Mouse (Mus musculus) liver, postnatal 0 days (tissue): ENCODE data around the gene Epha1. TPM values are rescaled to one million over a fixed set of nuclear protein-coding genes. Genes with fewer than 3 reads are reported as not detected.

Experiments used
- ATAC-seq: fragments of 200-750 bp; cut with Nextera tagmentation; 2 replicates; pipeline ENCODE4 v1.8.0; 2017; ENCODE audit warnings: mild to moderate bottlenecking, moderate library complexity
- DNase-seq: peaks from one replicate; pipeline ENCODE4 v3.0.0-alpha.2; 2016
- H3K27ac ChIP-seq: fragments of 300-500 bp; sonication (generic); 2 replicates; pipeline ENCODE4 v1.5.1; 2014; ENCODE audit warnings: antibody characterized with exemption, moderate library complexity, mild to moderate bottlenecking, low read depth
- H3K27me3 ChIP-seq: fragments of 300-500 bp; sonication (generic); 2 replicates; pipeline ENCODE4 v1.6.1; 2014; ENCODE audit warnings: low read length, control low read depth, mixed read lengths; ENCODE audit not compliant: insufficient read depth
- H3K36me3 ChIP-seq: fragments of 300-500 bp; sonication (generic); replicated peaks from 2 replicates; pipeline ENCODE4 v1.6.1; 2014; ENCODE audit warnings: mild to moderate bottlenecking, control low read depth, low read length, moderate library complexity, mixed read lengths; ENCODE audit not compliant: insufficient read depth
- H3K4me1 ChIP-seq: fragments of 300-500 bp; sonication (generic); 2 replicates; pipeline ENCODE4 v1.6.1; 2014; ENCODE audit warnings: antibody characterized with exemption, mild to moderate bottlenecking, control low read depth; ENCODE audit not compliant: insufficient read depth
- H3K4me2 ChIP-seq: fragments of 300-500 bp; sonication (generic); 2 replicates; pipeline ENCODE4 v1.6.1; 2014; ENCODE audit warnings: low read depth, mild to moderate bottlenecking, low read length, moderate library complexity, mixed read lengths
- H3K4me3 ChIP-seq: fragments of 300-500 bp; sonication (generic); 2 replicates; pipeline ENCODE4 v1.5.1; 2014; ENCODE audit warnings: low read depth, low read length
- H3K9ac ChIP-seq: fragments of 300-500 bp; sonication (generic); replicated peaks from 2 replicates; pipeline ENCODE4 v1.6.1; 2014; ENCODE audit warnings: mild to moderate bottlenecking, moderate library complexity
- H3K9me3 ChIP-seq: fragments of 300-500 bp; sonication (generic); 2 replicates; pipeline ENCODE4 v1.6.1; 2016; ENCODE audit warnings: mild to moderate bottlenecking, control low read depth, low read length, mixed read lengths
- CTCF ChIP-seq: sonication (generic); IDR thresholded peaks from 2 replicates; pipeline ENCODE4 v1.5.1; 2016; ENCODE audit warnings: antibody characterized with exemption, low read depth
- EP300 ChIP-seq: IDR thresholded peaks from 2 replicates; pipeline ENCODE4 v1.6.1; 2016; ENCODE audit warnings: antibody characterized with exemption, low read depth, mild to moderate bottlenecking
- WGBS: fragments of 180-500 bp; shearing (Covaris S2); extraction: QIAGEN DNeasy Blood & Tissue Kit; methylation state at CpG from one replicate; pipeline ENCODE4 v1.1.7; 2014; ENCODE audit not compliant: insufficient replicate concordance; 5-methylcytosine and 5-hydroxymethylcytosine counted together
- polyA plus RNA-seq: library from polyadenylated mRNA; unstranded; fragments of >200 nt; fragmentation: Nextera tagmentation; extraction: Ambion mirVana; gene quantifications from 2 replicates; pipeline ENCODE4 v1.2.1, GENCODE M21; 2015

Gene Epha1
- polyA plus RNA-seq, 1 experiment from 2014 or later: 18.7 TPM

- Histone ChIP-seq H3K36me3 (peaks cover 67% of the 10 kb centered on the region), H3K9ac (no peak overlapping the region), H3K4me1 (peaks cover 14% of the 10 kb centered on the region), H3K4me2 (no peak overlapping the region), H3K4me3 (no peak overlapping the region), H3K27ac (no peak overlapping the region), H3K27me3 (no peaks in the 10 kb centered on the region), H3K9me3 (no peaks in the 10 kb centered on the region)
- TF ChIP-seq EP300 (no peak), CTCF (no peak)
- DNase-seq (no peak), ATAC-seq (no peak)
- WGBS: 85% methylated on average over 6 of the region's 6 CpGs
Measured at GRCm38 (mm10) chr6:42357901-42358300, 15.2 kb downstream of the Epha1 start.

GRCm38 (mm10) chr6:42356913-42357312 lies 16.2 kb downstream of the Epha1 start:
- TF ChIP-seq CTCF (no peak), EP300 (no peak)
- Histone ChIP-seq H3K4me1 (peaks cover 19% of the 10 kb centered on the region), H3K27me3 (no peaks in the 10 kb centered on the region), H3K9ac (no peak overlapping the region), H3K4me2 (no peak overlapping the region), H3K27ac (no peak overlapping the region), H3K9me3 (no peaks in the 10 kb centered on the region), H3K36me3 (peaks cover 69% of the 10 kb centered on the region), H3K4me3 (no peak overlapping the region)
- DNase-seq: no peak
- 81% methylated on average over 5 of the region's 5 CpGs for WGBS
- no peak for ATAC-seq

GRCm38 (mm10) chr6:42355794-42356600 lies 17.1 kb downstream of the Epha1 start:
- ATAC-seq (no peak), DNase-seq (no peak)
- 85% methylated on average over 13 of the region's 13 CpGs for WGBS
- H3K9ac ChIP-seq: no peak overlapping the region
- peaks cover 61% of the 10 kb centered on the region for H3K36me3 ChIP-seq
- H3K4me1 ChIP-seq: peaks cover 28% of the 10 kb centered on the region
- H3K4me3 ChIP-seq: no peak overlapping the region
- H3K9me3 ChIP-seq: no peaks in the 10 kb centered on the region
- no peak overlapping the region for H3K27ac ChIP-seq
- no peak for TF ChIP-seq CTCF
- no peak for TF ChIP-seq EP300
- H3K4me2 ChIP-seq: no peak overlapping the region
- H3K27me3 ChIP-seq: no peaks in the 10 kb centered on the region

- no peak for TF ChIP-seq CTCF
- no peak for TF ChIP-seq EP300
- Histone ChIP-seq H3K36me3 (peaks cover 56% of the 10 kb centered on the region), H3K27ac (no peak overlapping the region), H3K27me3 (no peaks in the 10 kb centered on the region), H3K4me2 (no peak overlapping the region), H3K9ac (no peak overlapping the region), H3K9me3 (no peaks in the 10 kb centered on the region), H3K4me3 (no peak overlapping the region), H3K4me1 (peaks cover 30% of the 10 kb centered on the region)
- no peak for ATAC-seq
- 88% methylated on average over 6 of the region's 6 CpGs for WGBS
- no peak for DNase-seq
Measured at GRCm38 (mm10) chr6:42355366-42355765, 17.7 kb downstream of the Epha1 start.

GRCm38 (mm10) chr6:42354076-42355019 lies 18.7 kb downstream of the Epha1 start:
- no peak overlapping the region; the same call in none of the 2 replicates for H3K9ac ChIP-seq
- WGBS: 22% methylated on average over 11 of the region's 11 CpGs
- TF ChIP-seq CTCF (no peak), EP300 (no peak)
- ATAC-seq (no peak), DNase-seq (peak; percentile 42)
- H3K4me2 ChIP-seq: peak overlapping the region; percentile 89
- H3K27ac ChIP-seq: peak overlapping the region; percentile 66
- peaks cover 47% of the 10 kb centered on the region for H3K36me3 ChIP-seq
- H3K27me3 ChIP-seq: no peaks in the 10 kb centered on the region
- H3K4me1 ChIP-seq: peaks cover 30% of the 10 kb centered on the region
- no peaks in the 10 kb centered on the region for H3K9me3 ChIP-seq
- peak overlapping the region; percentile 87 for H3K4me3 ChIP-seq

- 32% methylated on average over 8 of the region's 8 CpGs for WGBS
- TF ChIP-seq EP300 (peak; percentile 28; the same call in 1 of the 2 replicates), CTCF (no peak)
- ATAC-seq: no peak
- Histone ChIP-seq H3K9ac (peak overlapping the region; percentile 34), H3K4me1 (peaks cover 36% of the 10 kb centered on the region), H3K4me3 (peak overlapping the region; percentile 87), H3K9me3 (no peaks in the 10 kb centered on the region), H3K4me2 (peak overlapping the region; percentile 89), H3K27me3 (no peaks in the 10 kb centered on the region), H3K36me3 (peaks cover 42% of the 10 kb centered on the region), H3K27ac (peak overlapping the region; percentile 66)
- DNase-seq: peak; percentile 56
Measured at GRCm38 (mm10) chr6:42353180-42353579, 19.9 kb downstream of the Epha1 start.
